Mouse (Mus musculus) ovary, postnatal 14 days (tissue): Measurements from ENCODE around the gene Fbxw4.
A peak's percentile ranks its signal among the peaks of the same experiment; 100 is the strongest.

Source experiments
- DNase-seq: peaks from one replicate; pipeline ENCODE4 v3.0.0; 2022; ENCODE audit warnings: low spot score

Gene Fbxw4

GRCm38 (mm10) chr19:45615415-45616213, 44.5 kb downstream of the Fbxw4 start:
- DNase-seq: no peak

DNA sequence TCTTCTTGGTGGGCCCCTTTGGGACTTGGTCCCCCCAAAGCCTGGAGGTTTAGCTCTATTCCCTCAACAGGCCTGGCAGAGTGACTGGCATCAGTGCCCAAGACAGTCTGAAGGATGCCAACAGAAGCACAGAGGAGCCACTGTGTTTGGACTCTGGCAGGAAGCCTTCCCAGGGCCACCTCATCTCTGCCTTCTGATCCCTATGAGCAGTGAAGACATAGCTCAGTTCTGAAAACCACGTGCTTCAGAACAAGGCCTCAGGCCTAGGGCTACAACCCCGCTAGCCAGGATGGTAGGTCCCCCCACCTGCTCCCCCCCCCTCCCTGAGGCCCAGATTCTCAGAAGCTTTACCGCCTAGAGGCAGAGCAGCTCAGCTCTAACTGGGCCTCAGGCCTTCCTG, 45.2 kb downstream of the Fbxw4 start:
- DNase-seq: no peak

DNA sequence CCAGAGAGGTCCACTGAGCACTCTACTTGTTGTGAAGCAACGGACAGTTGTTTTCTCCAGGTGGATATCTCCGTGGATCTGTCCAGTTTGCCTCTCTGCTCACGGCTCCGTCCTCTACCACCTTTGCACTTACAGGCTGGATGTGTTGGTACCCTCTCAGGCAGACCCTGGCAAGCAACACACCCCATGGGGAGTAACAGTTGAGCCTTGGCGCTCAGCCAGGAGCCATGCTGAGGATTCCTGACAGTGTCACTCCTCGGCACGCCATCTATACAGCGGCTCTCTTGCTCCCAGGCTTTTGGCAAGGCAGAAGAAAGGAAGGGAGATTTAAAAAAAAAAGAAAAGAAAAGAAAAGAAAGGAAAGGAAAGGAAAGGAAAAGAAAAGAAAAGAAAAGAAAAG, 45.7 kb downstream of the Fbxw4 start:
- DNase-seq: peak; percentile 9

GRCm38 (mm10) chr19:45610823-45611222, 49.3 kb downstream of the Fbxw4 start:
- DNase-seq: no peak

DNA sequence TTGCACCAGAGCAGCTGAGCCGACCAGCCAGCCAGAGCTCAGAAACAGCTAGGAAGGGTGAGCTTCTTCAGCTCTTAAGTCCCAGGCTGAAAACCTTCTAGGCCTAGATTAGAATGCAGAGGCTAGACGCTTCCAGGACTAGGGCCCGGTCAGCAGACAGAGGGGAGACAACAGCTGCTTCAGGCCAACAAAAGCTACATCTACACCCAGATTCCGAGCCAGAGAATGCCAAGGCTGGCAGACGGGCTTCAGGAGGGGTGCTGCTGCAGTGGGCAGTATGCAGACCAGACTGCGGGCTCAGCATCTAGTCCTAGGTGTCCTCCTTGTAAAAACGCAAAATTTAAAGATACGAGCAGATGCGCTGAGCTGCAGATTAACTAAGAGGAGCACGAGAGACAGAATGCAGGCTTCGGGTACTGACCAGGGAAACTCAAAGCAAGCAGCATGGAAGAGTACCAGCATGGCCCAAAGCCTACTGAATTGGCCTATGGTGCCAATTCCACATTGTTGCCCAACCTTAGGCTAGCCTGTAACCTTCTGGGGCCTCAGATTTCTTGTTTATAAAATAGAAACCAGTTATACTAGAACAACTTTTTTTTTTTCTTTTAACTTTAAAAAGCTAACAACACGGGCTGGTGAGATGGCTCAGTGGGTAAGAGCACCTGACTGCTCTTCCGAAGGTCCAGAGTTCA, 51.3 kb downstream of the Fbxw4 start:
- no peak for DNase-seq

- DNase-seq: no peak
Observed at GRCm38 (mm10) chr19:45607479-45607878, 52.6 kb downstream of the Fbxw4 start.

- no peak for DNase-seq
Observed at GRCm38 (mm10) chr19:45606701-45607100, 53.4 kb downstream of the Fbxw4 start.

DNA sequence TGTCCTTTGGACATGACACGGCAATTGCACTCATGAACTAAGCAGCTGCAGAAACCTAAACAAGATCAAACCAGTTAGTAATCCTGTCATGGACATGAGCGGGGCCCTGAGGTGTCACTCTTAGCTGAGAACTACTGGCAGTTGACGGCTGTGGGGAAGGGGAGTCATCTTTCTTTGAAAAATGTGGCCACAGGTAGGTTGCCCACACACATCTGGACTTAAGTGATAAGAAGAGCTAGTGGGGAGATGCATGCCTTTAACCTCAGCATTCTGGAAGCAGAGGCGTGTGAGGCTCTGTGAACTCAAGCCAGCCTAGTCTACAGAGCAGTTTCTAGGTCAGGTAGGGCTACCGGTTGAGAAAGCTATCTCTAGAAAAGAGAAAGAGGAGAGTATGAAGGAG, 57.5 kb downstream of the Fbxw4 start:
- no peak for DNase-seq

GRCm38 (mm10) chr19:45597106-45597505, 63.0 kb downstream of the Fbxw4 start:
- DNase-seq: no peak

GRCm38 (mm10) chr19:45596434-45596833, 63.7 kb downstream of the Fbxw4 start:
- DNase-seq: no peak

DNA sequence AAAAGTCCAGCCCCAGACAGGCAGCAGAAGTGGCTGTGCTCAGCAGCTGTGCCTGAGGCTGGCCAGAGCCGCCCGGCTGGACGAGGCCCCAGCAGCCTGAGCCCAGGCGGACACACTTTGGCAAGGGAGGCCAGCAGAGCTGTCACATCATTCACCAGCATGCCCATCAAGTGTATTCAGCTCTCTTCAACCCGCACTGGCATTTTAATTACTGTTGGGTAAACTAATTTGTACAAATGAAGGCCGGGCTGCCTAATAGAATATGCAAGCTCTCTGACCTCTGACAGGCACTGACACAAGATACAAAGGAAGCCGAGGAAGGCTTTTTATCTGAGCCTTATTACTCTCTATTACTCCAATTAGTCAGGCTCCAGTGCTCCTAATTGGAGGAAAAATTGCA, 64.1 kb downstream of the Fbxw4 start:
- DNase-seq: no peak

DNA sequence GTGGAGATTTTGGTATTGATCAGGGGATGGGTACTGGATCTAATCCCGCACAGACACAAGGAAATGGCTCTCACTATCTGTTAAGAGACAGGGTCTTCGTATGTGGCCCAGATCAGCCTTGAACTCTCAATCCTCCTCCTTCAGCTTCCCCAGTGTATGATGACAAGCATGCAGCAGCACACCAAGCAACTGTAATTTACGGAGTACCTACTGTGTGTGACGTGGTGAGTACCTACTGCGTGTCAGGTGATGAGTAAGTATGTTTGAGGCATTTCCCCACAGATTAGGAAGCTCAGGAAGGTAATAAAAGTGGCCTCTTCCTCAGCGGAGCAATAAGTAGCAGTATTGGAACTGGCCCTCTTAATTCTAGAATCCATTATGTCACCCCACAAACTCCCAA, 64.6 kb downstream of the Fbxw4 start:
- no peak for DNase-seq

- DNase-seq: no peak
Observed at GRCm38 (mm10) chr19:45594079-45594478, 66.0 kb downstream of the Fbxw4 start.

DNA sequence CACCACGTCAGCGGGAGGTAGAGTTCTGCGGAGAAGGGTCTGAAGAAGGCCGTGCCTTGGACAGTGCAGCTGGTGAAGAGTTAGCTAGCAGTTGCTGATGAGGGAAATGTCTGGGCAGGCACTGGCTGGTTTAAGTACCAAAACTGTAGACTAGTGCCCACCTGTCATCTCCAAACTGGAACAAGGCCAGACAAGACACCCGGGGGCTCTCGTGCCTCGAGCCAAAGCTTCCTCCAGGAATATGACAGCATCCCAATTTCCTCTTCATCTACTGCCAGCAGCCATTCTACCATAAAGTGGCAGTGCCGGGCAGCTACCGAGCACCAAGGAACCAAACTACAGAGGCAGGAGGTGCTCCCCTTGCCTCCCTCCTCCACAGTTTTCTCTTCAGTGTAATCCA, 67.2 kb downstream of the Fbxw4 start:
- DNase-seq: no peak

- DNase-seq: peak; percentile 30
Observed at GRCm38 (mm10) chr19:45591704-45592103, 68.4 kb downstream of the Fbxw4 start.

DNA sequence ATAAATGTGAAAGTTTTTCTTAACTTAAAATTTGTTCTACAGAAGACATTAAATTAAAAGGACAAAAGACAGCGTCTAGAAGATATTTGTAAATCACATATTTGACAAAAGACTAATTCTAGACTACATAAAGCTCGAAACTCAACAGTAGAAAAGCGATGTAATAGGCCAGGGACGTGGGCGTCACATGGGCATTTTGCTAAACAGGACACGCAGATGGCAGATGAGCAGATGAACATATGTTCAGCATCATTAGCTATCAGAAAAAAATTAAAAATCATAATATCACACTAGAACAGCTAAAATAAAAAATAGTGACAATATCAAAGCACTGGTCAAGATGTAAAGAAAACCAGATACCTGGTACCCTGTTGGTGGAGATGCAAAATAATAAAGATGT, 70.4 kb downstream of the Fbxw4 start:
- no peak for DNase-seq

DNA sequence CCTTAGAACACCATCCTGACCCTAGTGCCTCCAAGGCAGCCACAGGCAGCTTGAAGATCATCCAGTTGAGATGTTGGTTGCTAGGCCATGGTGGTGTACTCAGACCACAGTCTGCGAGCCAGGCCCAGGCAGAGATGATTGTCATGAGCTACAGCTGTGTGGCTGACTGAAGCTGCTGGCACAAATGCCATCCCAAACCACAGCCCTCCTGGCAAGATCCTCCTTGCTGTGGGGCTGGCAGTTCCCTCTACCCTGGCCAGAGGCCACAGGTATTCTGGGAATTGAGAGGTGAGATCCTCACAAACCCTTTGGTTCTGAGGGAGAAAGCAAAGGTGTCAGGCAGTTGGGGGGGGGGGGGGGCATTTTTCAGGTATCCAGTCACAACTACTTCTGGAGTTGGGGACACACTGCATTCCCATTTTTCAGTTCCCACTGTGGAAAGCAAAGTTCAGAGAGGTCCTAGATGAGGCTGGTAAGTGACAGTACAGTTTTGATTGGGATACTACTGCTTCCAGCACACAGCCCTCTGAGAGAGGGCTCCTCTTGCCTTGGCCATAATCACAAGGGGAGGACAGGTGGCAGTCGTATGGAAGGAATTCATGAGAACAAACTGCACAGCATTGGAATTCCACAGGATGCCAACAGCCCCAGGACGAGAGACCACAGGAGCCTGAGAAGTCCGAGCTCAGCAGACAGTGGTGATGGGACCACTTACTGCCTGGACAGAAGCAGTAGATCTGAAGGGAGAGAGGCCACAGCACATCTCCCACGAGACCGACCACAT, 72.4 kb downstream of the Fbxw4 start:
- no peak for DNase-seq

- no peak for DNase-seq
Observed at GRCm38 (mm10) chr19:45586850-45587249, 73.3 kb downstream of the Fbxw4 start.

DNA sequence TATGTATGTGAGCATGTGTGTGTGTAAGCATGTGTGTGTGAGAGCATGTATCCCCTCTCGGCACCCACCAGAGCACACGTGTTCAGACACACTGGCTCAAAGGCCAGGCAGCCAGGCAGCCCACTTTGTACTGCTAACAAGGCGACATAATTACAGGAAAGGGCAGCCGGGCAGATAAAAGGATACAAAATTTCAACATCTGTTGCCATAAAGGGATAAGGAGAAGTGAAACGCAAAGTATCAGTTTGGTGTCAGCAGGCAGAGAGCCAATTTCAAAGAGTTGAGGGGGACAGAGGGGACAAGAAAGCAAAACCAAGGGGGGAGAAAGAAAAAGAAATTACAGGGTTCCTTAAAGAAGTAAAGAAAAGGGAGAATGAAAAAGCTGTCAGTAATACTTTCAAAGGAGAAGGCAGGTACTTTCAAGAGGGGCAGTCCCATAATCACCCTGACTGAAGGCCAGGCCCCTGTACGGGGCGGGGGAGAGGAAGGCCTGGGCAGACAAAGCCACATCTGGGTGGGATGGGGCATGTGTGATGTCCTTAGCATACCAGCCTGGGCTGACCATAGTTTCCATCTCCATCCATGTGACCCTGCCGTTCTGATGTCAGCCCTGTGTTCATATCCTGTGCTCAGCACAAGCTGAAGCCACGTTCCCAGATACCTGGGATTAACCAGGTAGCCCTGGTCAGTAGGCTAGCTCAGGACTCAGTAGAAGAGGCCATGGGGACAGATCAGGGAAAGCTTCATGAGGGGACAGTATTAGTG, 75.1 kb downstream of the Fbxw4 start:
- DNase-seq: no peak

DNA sequence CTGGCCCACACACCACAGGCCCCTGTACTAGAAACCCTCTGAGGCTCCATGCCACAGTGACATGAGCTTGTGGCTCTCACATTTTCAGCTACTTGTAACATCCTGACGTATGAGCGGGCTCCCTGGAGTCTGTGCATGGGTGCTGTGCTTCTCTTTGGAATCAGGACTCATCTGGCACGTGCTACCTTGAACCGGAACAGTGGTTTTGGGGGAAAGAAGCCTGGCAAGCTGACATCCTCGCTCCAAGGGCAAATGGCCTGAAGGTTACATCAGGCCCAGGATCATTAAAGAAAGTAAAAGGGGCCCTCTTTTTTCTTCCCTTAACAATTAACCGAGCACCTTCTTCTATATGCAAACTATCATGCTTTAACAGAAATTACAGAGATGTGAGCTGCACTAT, 77.0 kb downstream of the Fbxw4 start:
- no peak for DNase-seq

DNA sequence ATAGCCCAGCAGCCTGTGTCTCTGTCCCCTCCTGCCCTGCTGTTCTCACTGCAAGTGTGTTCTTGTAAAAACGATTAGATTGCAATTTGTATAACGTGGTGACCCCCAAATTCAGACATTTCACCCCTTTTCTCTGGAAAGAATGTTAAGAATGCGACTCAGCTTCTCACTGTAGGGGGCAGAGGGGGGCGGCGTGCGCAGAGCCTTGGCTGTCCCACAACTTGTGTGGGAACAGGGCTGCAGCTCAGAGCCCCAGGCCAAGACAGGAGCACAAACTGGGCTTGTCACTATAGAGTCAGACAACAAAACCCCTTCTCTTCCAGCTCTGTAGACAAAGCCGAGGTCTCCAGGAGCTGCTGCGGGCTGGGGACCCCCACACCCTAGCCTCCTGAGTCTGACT, 78.0 kb downstream of the Fbxw4 start:
- no peak for DNase-seq

GRCm38 (mm10) chr19:45581257-45581656, 78.9 kb downstream of the Fbxw4 start:
- peak; percentile 33 for DNase-seq
